Comparison of ENCODE assay signal across 15 mouse cellular contexts in genomic region chr1:89938884-89939595, GRCm38 (mm10). TPM values are rescaled to one million over a fixed set of nuclear protein-coding genes. Genes with fewer than 3 reads are reported as not detected.
DNase-seq lines count a peak whose midpoint lies in the region; ATAC-seq and TF ChIP-seq lines count a peak whose summit lies in the region.
"Had no signal": no experiment of that assay in that cellular context is flagged by ENCODE, and none has a peak within 500 bp of the region (broad histone marks: within the 10 kb centered on the region; RNA-seq: fewer than 3 reads in every experiment).

No protein-coding gene starts in this region.

- 44% methylated on average over 16 of the region's 16 CpGs for WGBS in cerebellum, adult 2 months
- WGBS in liver, embryonic 14.5 days (ENCODE audit: insufficient replicate concordance) = 22% methylated on average over 16 of the region's 16 CpGs

- H3K4me1 ChIP-seq in cerebellum, adult 2 months (ENCODE audit: control insufficient read depth, insufficient read depth, low read length) = peaks cover 5% of the 10 kb centered on the region
- H3K4me1 ChIP-seq in liver, embryonic 14.5 days (replicated peaks; ENCODE audit: control insufficient read depth in 2 of 2, insufficient read depth in 2 of 2, low read length in 1 of 2) = no peaks in the 10 kb centered on the region

- H3K27me3 ChIP-seq in cerebellum, adult 2 months (ENCODE audit: control insufficient read depth, insufficient read depth, low read length) = peaks cover 14% of the 10 kb centered on the region; the same call in 1 of the 2 replicates
- peaks cover 88% of the 10 kb centered on the region for H3K27me3 ChIP-seq in liver, embryonic 14.5 days (ENCODE audit: control insufficient read depth, insufficient read depth, low read length)

- TF ChIP-seq CTCF in cerebellum, adult 2 months (IDR thresholded peaks at IDR 0.05; ENCODE audit: borderline replicate concordance, insufficient read depth, low read depth, low read length) = peak; percentile 29; the same call in 1 of the 2 replicates
- peak; percentile 51 for TF ChIP-seq CTCF in left cerebral cortex, adult 2 months (IDR thresholded peaks at IDR 0.05)
- peak; percentile 50 for TF ChIP-seq CTCF in liver, embryonic 14.5 days (IDR thresholded peaks at IDR 0.05; ENCODE audit: low read depth)

- H3K36me3 ChIP-seq in liver, embryonic 14.5 days (replicated peaks; ENCODE audit: control insufficient read depth, insufficient read depth, low read depth) = no peaks in the 10 kb centered on the region
- H3K36me3 ChIP-seq: heart, embryonic 13.5 days; limb, embryonic 12.5 days; neural tube, embryonic 13.5 days had no signal

- no peak for ATAC-seq in liver, embryonic 14.5 days (ENCODE audit: insufficient read depth)

- TF ChIP-seq EP300 in liver, embryonic 14.5 days (IDR thresholded peaks at IDR 0.05; ENCODE audit: low read depth) = no peak

- H3K4me3 ChIP-seq in cerebellum, adult 2 months (replicated peaks; ENCODE audit: insufficient read depth, low read depth, low read length) = no peak overlapping the region
- H3K4me3 ChIP-seq in left cerebral cortex, adult 2 months = no peak overlapping the region
- no peak overlapping the region for H3K4me3 ChIP-seq in liver, embryonic 14.5 days (ENCODE audit: insufficient read depth in 1 of 2, low read depth in 2 of 2, low read length in 2 of 2)
- H3K4me3 ChIP-seq: heart, embryonic 13.5 days; limb, embryonic 12.5 days; neural tube, embryonic 13.5 days had no signal

- intact Hi-C loops in left cerebral cortex, adult 2 months (cut with DNase I) = no loop called here

- H3K4me2 ChIP-seq in liver, embryonic 14.5 days (ENCODE audit: low read depth) = no peak overlapping the region
- H3K4me2 ChIP-seq: heart, embryonic 13.5 days; limb, embryonic 12.5 days had no signal

- no peaks in the 10 kb centered on the region for H3K9me3 ChIP-seq in liver, embryonic 14.5 days (ENCODE audit: control insufficient read depth, low read length)
- H3K9me3 ChIP-seq: heart, embryonic 13.5 days; limb, embryonic 12.5 days; neural tube, embryonic 13.5 days had no signal

- H3K9ac ChIP-seq in liver, embryonic 14.5 days (replicated peaks) = no peak overlapping the region
- H3K9ac ChIP-seq: heart, embryonic 13.5 days; limb, embryonic 12.5 days; neural tube, embryonic 13.5 days had no signal

- no peak overlapping the region for H3K27ac ChIP-seq in cerebellum, adult 2 months (ENCODE audit: insufficient read depth, low read length)
- no peak overlapping the region for H3K27ac ChIP-seq in left cerebral cortex, adult 2 months
- no peak overlapping the region for H3K27ac ChIP-seq in liver, embryonic 14.5 days
- H3K27ac ChIP-seq: heart, embryonic 13.5 days; limb, embryonic 12.5 days; neural tube, embryonic 13.5 days had no signal

- TF ChIP-seq POLR2A in cerebellum, adult 2 months (IDR thresholded peaks at IDR 0.05; ENCODE audit: borderline replicate concordance, insufficient read depth, low read length) = no peak

- DNase-seq in cerebellum, adult 2 months = no peak
- DNase-seq in cerebellum, postnatal 4 days (ENCODE audit: low spot score in 2 of 2) = no peak
- DNase-seq in left cerebral cortex, adult 2 months (ENCODE audit: extremely low spot score in 1 of 2, low spot score in 2 of 2) = no peak
- no peak for DNase-seq in left cerebral cortex, adult 18-20 months (ENCODE audit: low spot score in 2 of 2)
- peak; percentile 15 for DNase-seq in NIH3T3 (ENCODE audit: low read depth)
- DNase-seq in liver, embryonic 14.5 days (ENCODE audit: low read depth in 3 of 3, low spot score in 3 of 3) = no peak
- no peak for DNase-seq in ovary, postnatal 14 days (ENCODE audit: low spot score)
- no peak for DNase-seq in adrenal gland, postnatal 14 days
- DNase-seq: adrenal gland, postnatal 10 days; cerebellum, adult 11-12 months; right cerebral cortex, postnatal 25 days had no signal

RNA-seq across cellular contexts. Expression of gene Gbx2, which starts 8.1 kb away (rescaled TPM):
- 1.7 and 2.1 TPM in 2 replicates for polyA plus RNA-seq in cerebellum, adult 2 months (2012; rRNA removed)
- total RNA-seq in left cerebral cortex, adult 2 months (2021) = under 1 TPM; 0.25 to 0.56 TPM
- total RNA-seq in left cerebral cortex, adult 18-20 months (2021) = under 1 TPM; 0.21 to 0.89 TPM
- 0.55 and 0.73 TPM in 2 replicates for polyA plus RNA-seq in liver, embryonic 14.5 days (2012; rRNA removed)
- 0.58 and 0.63 TPM in 2 replicates for polyA plus RNA-seq in liver, embryonic 14.5 days (2014; fragmentation: Nextera tagmentation; extraction: Ambion mirVana)
- total RNA-seq in adrenal gland, postnatal 14 days (2021) = not detected in 2 replicates
- total RNA-seq: adrenal gland, postnatal 10 days had no signal
- polyA plus RNA-seq: limb, embryonic 12.5 days; stomach, embryonic 16.5 days had no signal
